Mouse (Mus musculus) cortical plate, adult 2 months (tissue): ENCODE data around the gene Fam50b.

Experiments
- CTCF ChIP-seq: fragments of 200-500 bp; IDR thresholded peaks from 2 replicates; pipeline ENCODE4 v1.5.1; 2011; ENCODE audit warnings: mild to moderate bottlenecking, control low read depth, low read length; ENCODE audit not compliant: insufficient read depth; ENCODE audit errors: extremely low read depth
- POLR2A ChIP-seq: fragments of 200-500 bp; IDR thresholded peaks from 2 replicates; pipeline ENCODE4 v1.6.1; 2011; ENCODE audit warnings: mild to moderate bottlenecking, low read length, control low read depth; ENCODE audit not compliant: insufficient read depth; ENCODE audit errors: extremely low read depth

- TF ChIP-seq CTCF = no peak
- no peak for TF ChIP-seq POLR2A
Observed at GRCm38 (mm10) chr13:34715437-34715838, 19.2 kb upstream of the Fam50b start.
